Mouse (Mus musculus) megakaryocyte, embryonic 14.5 days (primary cell): ENCODE measurements around the gene Lonp2. TPM values are rescaled to one million over a fixed set of nuclear protein-coding genes. Genes with fewer than 3 reads are reported as not detected.

Source experiments
- H3K27me3 ChIP-seq: replicated peaks from 2 replicates; pipeline ENCODE3; 2012; ENCODE audit warnings: inconsistent platforms
- H3K36me3 ChIP-seq: replicated peaks from 2 replicates; pipeline ENCODE3; 2012; ENCODE audit warnings: low read length, inconsistent platforms, mixed read lengths
- H3K4me1 ChIP-seq: 2 replicates; pipeline ENCODE4 v1.6.1; 2012; ENCODE audit warnings: inconsistent platforms
- H3K4me3 ChIP-seq: replicated peaks from 2 replicates; pipeline ENCODE3; 2012; ENCODE audit warnings: moderate library complexity, mild to moderate bottlenecking, inconsistent platforms
- H3K9me3 ChIP-seq: 2 replicates; pipeline ENCODE4 v1.6.1; 2012; ENCODE audit warnings: inconsistent platforms
- FLI1 ChIP-seq: IDR thresholded peaks from 2 replicates; pipeline ENCODE4 v1.6.1; 2012; ENCODE audit warnings: low read length, inconsistent platforms, mixed read lengths
- GATA1 ChIP-seq: IDR thresholded peaks from 3 replicates; pipeline ENCODE4 v1.6.1; 2012; ENCODE audit warnings: mixed read lengths, low read length, inconsistent platforms, borderline replicate concordance
- polyA plus RNA-seq: library from polyadenylated mRNA; stranded (reverse); fragments of >175 nt; gene quantifications from 2 replicates; pipeline ENCODE4 v1.2.3, GENCODE M21; 2012; ENCODE audit warnings: low replicate concordance; ENCODE audit not compliant: insufficient read depth

Lonp2 gene
- polyA plus RNA-seq, 1 experiment, result 14.9 TPM

DNA sequence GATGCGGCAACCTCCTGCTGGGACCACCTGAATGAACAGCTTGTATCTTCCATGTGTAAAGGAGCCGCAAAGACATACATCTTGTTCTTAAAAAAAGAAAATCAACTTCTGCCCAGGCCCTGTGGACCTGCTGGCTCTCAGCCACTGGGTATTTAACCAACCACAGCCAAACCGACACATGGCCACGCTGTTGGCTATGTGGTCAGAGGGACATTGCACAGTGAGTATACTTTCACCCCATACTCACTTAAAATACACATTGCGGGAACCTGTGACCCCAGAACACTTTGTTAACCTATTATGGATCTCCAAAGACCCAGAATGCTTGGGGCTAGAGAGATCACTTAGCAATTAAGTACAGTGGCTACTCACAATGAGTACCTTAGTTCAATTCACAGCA, 35.5 kb upstream of the Lonp2 start:
- Histone ChIP-seq H3K4me3 (no peak overlapping the region), H3K9me3 (no peaks in the 10 kb centered on the region), H3K36me3 (no peaks in the 10 kb centered on the region), H3K27me3 (peaks cover 8% of the 10 kb centered on the region), H3K4me1 (peaks cover 11% of the 10 kb centered on the region)
- TF ChIP-seq GATA1 (no peak), FLI1 (no peak)

DNA sequence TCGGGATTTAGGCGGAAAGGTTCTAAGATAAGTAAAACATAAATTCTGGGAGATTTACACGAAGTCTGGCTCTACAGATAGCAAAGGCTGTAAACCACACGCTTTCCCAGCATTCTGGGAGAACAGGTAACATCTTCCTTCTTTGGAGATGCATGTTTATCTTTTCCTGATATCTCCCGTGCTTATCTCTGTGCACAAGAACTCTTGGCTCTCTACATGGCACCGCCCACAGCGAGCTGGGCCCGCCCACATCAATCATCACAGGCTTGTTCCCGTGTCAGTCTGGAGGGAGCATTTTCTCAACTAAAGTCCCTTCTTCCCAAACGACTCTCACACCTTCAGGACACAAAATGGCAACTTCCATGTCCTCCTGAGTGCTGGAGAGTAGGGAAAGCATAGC, 30.7 kb upstream of the Lonp2 start:
- Histone ChIP-seq H3K27me3 (peaks cover 20% of the 10 kb centered on the region), H3K4me3 (no peak overlapping the region), H3K4me1 (peaks cover 14% of the 10 kb centered on the region), H3K36me3 (no peaks in the 10 kb centered on the region), H3K9me3 (no peaks in the 10 kb centered on the region)
- TF ChIP-seq FLI1 (no peak), GATA1 (no peak)

DNA sequence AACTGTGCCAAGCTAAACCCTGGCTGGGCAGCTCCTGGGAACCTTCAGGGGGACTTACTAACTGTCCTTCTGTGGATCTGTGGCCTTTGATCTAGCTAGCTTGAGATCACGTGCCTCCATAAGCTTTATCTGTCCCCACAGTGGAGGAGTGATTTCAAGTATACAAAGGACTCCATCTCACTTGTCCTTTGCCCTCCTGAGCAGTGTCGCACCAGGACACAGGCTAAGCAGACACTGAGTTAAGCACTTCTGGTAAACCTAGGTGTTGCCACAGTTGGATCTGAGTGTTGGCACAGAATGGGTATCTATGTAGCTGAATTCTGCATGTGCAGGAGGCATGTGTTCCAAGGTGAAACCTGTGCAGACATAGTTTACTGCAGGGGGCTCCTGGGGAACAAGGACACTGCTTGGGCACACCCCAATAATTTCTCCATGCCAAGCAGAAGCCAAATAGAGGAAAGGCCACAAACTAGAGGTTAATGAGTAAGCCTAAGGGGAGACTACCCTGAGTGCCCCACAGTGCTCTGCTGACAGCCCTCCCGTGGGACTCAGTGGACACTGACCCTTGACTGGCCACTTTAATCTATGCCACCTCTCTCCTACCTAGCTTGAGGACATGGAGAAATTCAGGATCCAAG, 29.6 kb upstream of the Lonp2 start:
- no peaks in the 10 kb centered on the region for H3K36me3 ChIP-seq
- no peaks in the 10 kb centered on the region for H3K9me3 ChIP-seq
- peaks cover 14% of the 10 kb centered on the region for H3K4me1 ChIP-seq
- no peak for TF ChIP-seq GATA1
- TF ChIP-seq FLI1, result no peak
- peaks cover 22% of the 10 kb centered on the region for H3K27me3 ChIP-seq
- H3K4me3 ChIP-seq, result no peak overlapping the region

DNA sequence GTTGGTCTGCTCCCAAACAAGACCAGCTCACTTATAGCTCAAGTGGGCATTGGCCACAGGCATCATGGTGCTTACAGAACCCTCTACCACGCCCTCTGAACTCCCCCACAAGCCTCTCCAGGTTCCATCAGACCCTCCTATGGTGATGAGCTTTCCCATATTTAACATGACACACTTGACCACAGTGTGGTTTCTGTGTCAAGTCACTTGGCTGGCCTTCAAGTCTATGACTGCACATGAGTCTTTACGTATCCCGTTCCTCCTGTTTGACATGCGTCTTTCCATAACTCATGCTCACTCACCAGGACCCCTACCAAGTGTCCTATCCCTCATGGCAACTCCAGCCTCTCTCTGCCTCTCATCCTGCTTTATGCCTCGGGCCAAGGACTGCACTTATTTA, 28.2 kb upstream of the Lonp2 start:
- peaks cover 14% of the 10 kb centered on the region for H3K4me1 ChIP-seq
- no peak overlapping the region for H3K4me3 ChIP-seq
- TF ChIP-seq FLI1, result no peak
- H3K27me3 ChIP-seq, result peaks cover 31% of the 10 kb centered on the region
- no peaks in the 10 kb centered on the region for H3K36me3 ChIP-seq
- no peaks in the 10 kb centered on the region for H3K9me3 ChIP-seq

DNA sequence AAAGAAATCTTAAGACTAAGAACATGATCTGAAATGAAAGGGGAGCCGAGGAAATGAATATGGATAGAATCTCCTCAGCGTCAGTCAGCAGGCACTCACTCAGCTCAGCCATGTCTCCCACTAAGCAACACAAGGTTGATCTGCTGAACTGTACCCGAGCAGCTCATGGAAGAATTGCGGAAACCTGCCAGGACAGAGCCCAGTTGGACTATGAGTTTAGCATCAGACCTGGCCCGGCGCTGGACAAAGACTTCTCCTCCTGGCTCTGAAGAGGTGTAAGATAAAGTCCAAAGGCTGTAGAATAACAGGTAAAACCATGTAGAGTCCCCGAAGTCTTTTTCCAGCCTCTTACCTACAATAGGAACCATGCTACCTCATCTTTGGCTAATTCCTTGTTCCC, 26.2 kb upstream of the Lonp2 start:
- no peak for TF ChIP-seq FLI1
- no peak for TF ChIP-seq GATA1
- no peak overlapping the region for H3K4me3 ChIP-seq
- peaks cover 44% of the 10 kb centered on the region for H3K27me3 ChIP-seq
- H3K36me3 ChIP-seq, result no peaks in the 10 kb centered on the region
- H3K9me3 ChIP-seq, result no peaks in the 10 kb centered on the region
- H3K4me1 ChIP-seq, result peaks cover 18% of the 10 kb centered on the region

DNA sequence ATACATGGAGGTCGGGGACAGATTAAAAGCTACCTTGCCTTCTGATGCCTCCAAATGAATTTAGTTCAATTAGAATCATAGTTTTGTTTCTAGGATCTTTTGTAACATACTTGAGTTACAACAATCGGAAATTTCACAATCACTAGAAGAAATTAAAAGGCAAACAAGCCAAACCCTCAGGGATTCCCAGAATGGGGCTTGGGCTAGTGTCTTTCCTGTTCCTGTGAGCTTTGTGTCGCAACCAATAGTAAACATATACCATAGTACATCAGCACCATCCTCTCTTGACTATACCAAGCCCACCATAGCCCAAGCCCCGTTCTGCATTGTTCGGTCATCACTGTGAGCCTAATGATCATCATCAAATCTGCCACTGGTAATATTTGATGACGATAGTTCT, 24.5 kb upstream of the Lonp2 start:
- Histone ChIP-seq H3K4me1 (peaks cover 18% of the 10 kb centered on the region), H3K9me3 (no peaks in the 10 kb centered on the region), H3K4me3 (no peak overlapping the region), H3K27me3 (peaks cover 40% of the 10 kb centered on the region), H3K36me3 (no peaks in the 10 kb centered on the region)
- TF ChIP-seq GATA1 (no peak), FLI1 (no peak)

DNA sequence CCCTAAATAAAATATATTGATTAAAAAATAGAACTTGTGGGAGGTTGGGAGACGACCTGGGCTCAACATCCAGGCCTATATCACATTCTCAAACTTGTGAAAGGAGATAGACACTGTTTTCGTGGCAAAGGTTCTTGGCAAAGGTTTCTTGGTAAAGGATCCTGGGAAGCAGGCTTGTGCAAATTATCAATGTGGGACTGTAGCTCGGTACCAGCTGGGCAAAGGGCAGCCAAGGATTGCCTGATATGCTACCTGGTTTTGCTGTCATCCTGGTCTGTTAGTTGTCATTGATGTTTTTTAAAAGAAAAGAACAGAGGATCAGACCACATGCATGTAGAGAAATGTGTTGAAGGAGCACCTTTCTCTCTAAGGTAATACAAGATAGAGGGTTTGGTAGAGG, 23.5 kb upstream of the Lonp2 start:
- TF ChIP-seq FLI1, result no peak
- no peak for TF ChIP-seq GATA1
- no peaks in the 10 kb centered on the region for H3K9me3 ChIP-seq
- no peak overlapping the region for H3K4me3 ChIP-seq
- peaks cover 24% of the 10 kb centered on the region for H3K4me1 ChIP-seq
- peaks cover 35% of the 10 kb centered on the region for H3K27me3 ChIP-seq
- no peaks in the 10 kb centered on the region for H3K36me3 ChIP-seq

DNA sequence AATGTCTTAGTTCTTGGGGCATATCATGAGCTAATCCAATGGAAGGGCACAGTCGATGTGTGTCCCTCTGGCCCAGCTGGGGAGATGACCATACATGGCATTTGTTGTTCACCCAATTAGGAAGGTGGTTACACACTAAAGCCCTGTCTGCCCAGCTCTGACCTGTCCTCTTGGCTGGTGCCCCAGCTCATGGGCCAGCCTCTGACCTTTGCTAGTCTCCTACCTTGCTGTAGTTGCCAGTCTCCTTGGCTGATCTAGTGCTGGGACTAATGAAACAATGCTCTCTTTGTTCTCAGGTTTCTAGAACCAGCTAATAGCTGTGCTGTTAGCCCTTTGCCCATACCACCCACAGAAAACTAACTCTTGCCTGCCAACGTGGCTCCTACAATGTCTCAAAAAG, 20.7 kb upstream of the Lonp2 start:
- Histone ChIP-seq H3K4me1 (peaks cover 9% of the 10 kb centered on the region; the same call in 1 of the 2 replicates), H3K36me3 (no peaks in the 10 kb centered on the region)
- no peak for TF ChIP-seq GATA1

DNA sequence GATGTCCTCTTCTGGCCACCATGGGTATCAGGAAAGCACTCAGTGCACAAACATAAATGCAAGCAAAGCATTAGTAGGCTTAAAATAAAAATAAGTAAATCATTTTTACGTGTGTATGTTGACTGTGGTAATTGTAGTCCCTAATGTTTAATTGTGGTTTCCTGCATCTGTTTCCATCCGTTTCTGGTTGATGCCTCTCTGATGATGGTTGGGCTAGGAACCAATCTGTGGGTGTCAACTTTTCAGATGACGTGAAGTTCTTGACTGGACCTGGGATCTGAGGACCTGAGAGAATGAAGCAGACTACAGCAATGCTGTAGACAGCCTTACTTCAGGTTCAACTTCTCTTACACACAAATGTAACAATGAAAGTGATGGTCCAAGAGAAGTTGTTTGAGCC, 19.2 kb upstream of the Lonp2 start:
- H3K27me3 ChIP-seq, result peaks cover 21% of the 10 kb centered on the region
- no peak overlapping the region for H3K4me3 ChIP-seq
- no peaks in the 10 kb centered on the region for H3K36me3 ChIP-seq
- H3K4me1 ChIP-seq, result peaks cover 9% of the 10 kb centered on the region; the same call in 1 of the 2 replicates
- TF ChIP-seq GATA1, result no peak
- no peak for TF ChIP-seq FLI1
- H3K9me3 ChIP-seq, result peaks cover 14% of the 10 kb centered on the region

More for the DNA sequence above, 20.7 kb upstream of the Lonp2 start:
- peaks cover 26% of the 10 kb centered on the region for H3K27me3 ChIP-seq
- peaks cover 7% of the 10 kb centered on the region for H3K9me3 ChIP-seq
- no peak overlapping the region for H3K4me3 ChIP-seq

DNA sequence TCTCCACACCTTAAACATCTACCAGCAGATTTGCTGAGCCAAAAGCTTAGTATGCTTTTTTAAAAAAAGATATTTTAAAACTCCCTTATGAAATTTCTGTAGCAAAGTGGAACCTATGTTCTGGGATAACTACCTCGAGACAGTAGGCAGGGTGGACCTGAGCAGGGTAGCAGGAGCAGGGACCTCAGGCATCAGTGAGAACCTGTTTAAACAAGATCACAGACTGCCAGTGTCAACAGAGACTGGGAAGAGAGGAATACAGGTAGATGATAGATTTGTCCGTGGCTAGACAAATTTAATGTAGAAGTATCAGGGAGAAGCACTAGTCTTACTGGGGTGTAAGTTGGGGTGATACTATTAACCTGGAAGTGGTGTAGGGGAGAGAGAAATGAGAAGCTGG, 10.0 kb upstream of the Lonp2 start:
- H3K36me3 ChIP-seq, result no peaks in the 10 kb centered on the region
- TF ChIP-seq FLI1 (no peak), GATA1 (no peak)
- no peaks in the 10 kb centered on the region for H3K27me3 ChIP-seq
- no peak overlapping the region for H3K4me3 ChIP-seq
- H3K9me3 ChIP-seq, result peaks cover 27% of the 10 kb centered on the region
- peaks cover 23% of the 10 kb centered on the region for H3K4me1 ChIP-seq
